Mouse (Mus musculus) embryonic facial prominence, embryonic 15.5 days (tissue): ENCODE results near the gene Tmem161a. TPM values are rescaled to one million over a fixed set of nuclear protein-coding genes. Genes with fewer than 3 reads are reported as not detected.

Experiments
- ATAC-seq: fragments of 200-750 bp; cut with Nextera tagmentation; 2 replicates; pipeline ENCODE4 v1.8.0; 2017; ENCODE audit warnings: low read depth, moderate TSS enrichment; ENCODE audit not compliant: insufficient number of reproducible peaks, low FRiP score, low TSS enrichment
- H3K27ac ChIP-seq: fragments of 300-500 bp; sonication (generic); replicated peaks from 2 replicates; pipeline ENCODE4 v1.5.1; 2015; ENCODE audit warnings: mild to moderate bottlenecking, inconsistent platforms
- H3K27me3 ChIP-seq: fragments of 300-500 bp; sonication (generic); 2 replicates; pipeline ENCODE4 v1.6.1; 2015; ENCODE audit warnings: inconsistent platforms
- H3K36me3 ChIP-seq: fragments of 300-500 bp; sonication (generic); 2 replicates; pipeline ENCODE4 v1.6.1; 2015; ENCODE audit warnings: mild to moderate bottlenecking, inconsistent platforms
- H3K4me1 ChIP-seq: fragments of 300-500 bp; sonication (generic); 2 replicates; pipeline ENCODE4 v1.6.1; 2015; ENCODE audit warnings: inconsistent platforms
- H3K4me2 ChIP-seq: fragments of 300-500 bp; sonication (generic); replicated peaks from 2 replicates; pipeline ENCODE4 v1.6.1; 2015; ENCODE audit warnings: mild to moderate bottlenecking, inconsistent platforms
- H3K4me3 ChIP-seq: fragments of 300-500 bp; sonication (generic); replicated peaks from 2 replicates; pipeline ENCODE4 v1.5.1; 2015; ENCODE audit warnings: mild to moderate bottlenecking, inconsistent platforms
- H3K9ac ChIP-seq: fragments of 300-500 bp; sonication (generic); 2 replicates; pipeline ENCODE4 v1.6.1; 2015; ENCODE audit warnings: inconsistent platforms
- H3K9me3 ChIP-seq: fragments of 300-500 bp; sonication (generic); replicated peaks from 2 replicates; pipeline ENCODE4 v1.6.1; 2016; ENCODE audit warnings: inconsistent platforms
- WGBS: fragments of 180-500 bp; shearing (Covaris S2); methylation state at CpG from one replicate; pipeline ENCODE4 v1.1.7; 2015; 5-methylcytosine and 5-hydroxymethylcytosine counted together
- polyA plus RNA-seq: library from polyadenylated mRNA; unstranded; fragments of >200 nt; fragmentation: Nextera tagmentation; extraction: Ambion mirVana; gene quantifications from 2 replicates; pipeline ENCODE4 v1.2.1, GENCODE M21; 2015

The Tmem161a gene
- polyA plus RNA-seq, 1 experiment from 2014 or later = 77.3 TPM

- peak; percentile 74 for ATAC-seq
These were observed 5.5 kb upstream of the Tmem161a start for GRCm38 (mm10) chr8:70166504-70167110.

GRCm38 (mm10) chr8:70170116-70170515 lies 2.0 kb upstream of the Tmem161a start:
- Histone ChIP-seq H3K36me3 (no peaks in the 10 kb centered on the region), H3K9me3 (no peaks in the 10 kb centered on the region), H3K4me2 (no peak overlapping the region), H3K27ac (no peak overlapping the region), H3K4me3 (no peak overlapping the region), H3K9ac (no peak overlapping the region), H3K4me1 (peaks cover 27% of the 10 kb centered on the region), H3K27me3 (peaks cover 10% of the 10 kb centered on the region; the same call in 1 of the 2 replicates)
- no peak for ATAC-seq
- WGBS = 83% methylated on average over 3 of the region's 3 CpGs

More at GRCm38 (mm10) chr8:70166504-70167110, 5.5 kb upstream of the Tmem161a start:
- H3K36me3 ChIP-seq = no peaks in the 10 kb centered on the region
- H3K27ac ChIP-seq = no peak overlapping the region
- H3K9ac ChIP-seq = peak overlapping the region; percentile 18
- no peaks in the 10 kb centered on the region for H3K9me3 ChIP-seq
- peaks cover 8% of the 10 kb centered on the region for H3K4me1 ChIP-seq
- 2% methylated on average over 21 of the region's 21 CpGs for WGBS
- H3K4me2 ChIP-seq = peak overlapping the region; percentile 52
- H3K4me3 ChIP-seq = peak overlapping the region; percentile 28
- peaks cover 10% of the 10 kb centered on the region; the same call in 1 of the 2 replicates for H3K27me3 ChIP-seq

- H3K9me3 ChIP-seq = no peaks in the 10 kb centered on the region
- no peak for ATAC-seq
- H3K4me1 ChIP-seq = peaks cover 27% of the 10 kb centered on the region
- no peak overlapping the region for H3K4me3 ChIP-seq
- no peak overlapping the region for H3K27ac ChIP-seq
- H3K9ac ChIP-seq = no peak overlapping the region
- H3K36me3 ChIP-seq = no peaks in the 10 kb centered on the region
- 77% methylated on average over 3 of the region's 3 CpGs for WGBS
- H3K4me2 ChIP-seq = no peak overlapping the region
- H3K27me3 ChIP-seq = peaks cover 8% of the 10 kb centered on the region; the same call in 1 of the 2 replicates
These were observed 1.4 kb upstream of the Tmem161a start for GRCm38 (mm10) chr8:70170748-70171147.

GRCm38 (mm10) chr8:70171240-70171639 lies 916 bp upstream of the Tmem161a start:
- Histone ChIP-seq H3K9ac (no peak overlapping the region), H3K9me3 (no peaks in the 10 kb centered on the region), H3K36me3 (peaks cover under 1% of the 10 kb centered on the region; the same call in 1 of the 2 replicates), H3K4me1 (peaks cover 27% of the 10 kb centered on the region), H3K27me3 (0 out of 2 replicates have a peak, but pooled peaks cover 3% of the 10 kb centered on the region), H3K4me3 (no peak overlapping the region), H3K27ac (no peak overlapping the region), H3K4me2 (peak overlapping the region; percentile 55)
- ATAC-seq = no peak
- 70% methylated on average over 7 of the region's 7 CpGs for WGBS

GRCm38 (mm10) chr8:70173320-70173719 lies 1.2 kb downstream of the Tmem161a start:
- no peaks in the 10 kb centered on the region for H3K27me3 ChIP-seq

GRCm38 (mm10) chr8:70174079-70174478 lies 1.9 kb downstream of the Tmem161a start:
- H3K27ac ChIP-seq = no peak overlapping the region
- H3K4me1 ChIP-seq = peaks cover 19% of the 10 kb centered on the region
- H3K36me3 ChIP-seq = peaks cover 23% of the 10 kb centered on the region; the same call in 1 of the 2 replicates
- H3K9me3 ChIP-seq = no peaks in the 10 kb centered on the region
- 84% methylated on average over 7 of the region's 7 CpGs for WGBS
- H3K4me3 ChIP-seq = no peak overlapping the region
- no peaks in the 10 kb centered on the region for H3K27me3 ChIP-seq
- ATAC-seq = no peak
- no peak overlapping the region for H3K4me2 ChIP-seq
- no peak overlapping the region for H3K9ac ChIP-seq

More at GRCm38 (mm10) chr8:70173320-70173719, 1.2 kb downstream of the Tmem161a start:
- peaks cover 19% of the 10 kb centered on the region for H3K4me1 ChIP-seq
- H3K4me3 ChIP-seq = peak overlapping the region; percentile 56; the same call in 1 of the 2 replicates
- no peaks in the 10 kb centered on the region for H3K9me3 ChIP-seq
- no peak overlapping the region for H3K27ac ChIP-seq
- peak overlapping the region; percentile 55 for H3K4me2 ChIP-seq
- ATAC-seq = no peak
- no peak overlapping the region for H3K9ac ChIP-seq
- WGBS = 57% methylated on average over 5 of the region's 5 CpGs
- H3K36me3 ChIP-seq = peaks cover 16% of the 10 kb centered on the region; the same call in 1 of the 2 replicates

- Histone ChIP-seq H3K27ac (no peak overlapping the region), H3K36me3 (peaks cover 53% of the 10 kb centered on the region)
- ATAC-seq = no peak
These were observed 6.1 kb downstream of the Tmem161a start for GRCm38 (mm10) chr8:70178231-70178630.

GRCm38 (mm10) chr8:70179082-70179481 lies 6.9 kb downstream of the Tmem161a start:
- no peak for ATAC-seq
- H3K9me3 ChIP-seq = no peaks in the 10 kb centered on the region
- H3K4me3 ChIP-seq = no peak overlapping the region
- no peak overlapping the region for H3K27ac ChIP-seq
- WGBS = 94% methylated on average over 4 of the region's 4 CpGs
- no peaks in the 10 kb centered on the region for H3K27me3 ChIP-seq
- H3K4me1 ChIP-seq = peaks cover 18% of the 10 kb centered on the region; the same call in 1 of the 2 replicates
- peaks cover 55% of the 10 kb centered on the region for H3K36me3 ChIP-seq
- H3K9ac ChIP-seq = no peak overlapping the region
- no peak overlapping the region for H3K4me2 ChIP-seq

More at GRCm38 (mm10) chr8:70178231-70178630, 6.1 kb downstream of the Tmem161a start:
- WGBS = 86% methylated on average over 2 of the region's 2 CpGs
- no peak overlapping the region for H3K4me3 ChIP-seq
- H3K9me3 ChIP-seq = no peaks in the 10 kb centered on the region
- no peak overlapping the region for H3K9ac ChIP-seq
- H3K4me1 ChIP-seq = peaks cover 25% of the 10 kb centered on the region
- H3K4me2 ChIP-seq = no peak overlapping the region
- H3K27me3 ChIP-seq = no peaks in the 10 kb centered on the region

- no peak overlapping the region for H3K4me3 ChIP-seq
- H3K4me2 ChIP-seq = no peak overlapping the region
- no peak overlapping the region for H3K27ac ChIP-seq
- peaks cover 52% of the 10 kb centered on the region for H3K36me3 ChIP-seq
- H3K9me3 ChIP-seq = no peaks in the 10 kb centered on the region
- no peak overlapping the region for H3K9ac ChIP-seq
- H3K27me3 ChIP-seq = no peaks in the 10 kb centered on the region
- H3K4me1 ChIP-seq = peaks cover 11% of the 10 kb centered on the region; the same call in 1 of the 2 replicates
- 84% methylated on average over 16 of the region's 16 CpGs for WGBS
- ATAC-seq = no peak
These were observed 9.2 kb downstream of the Tmem161a start for GRCm38 (mm10) chr8:70181212-70181902.

GRCm38 (mm10) chr8:70181903-70182252 lies 9.7 kb downstream of the Tmem161a start:
- no peak overlapping the region for H3K4me3 ChIP-seq

GRCm38 (mm10) chr8:70183194-70183593 lies 11.0 kb downstream of the Tmem161a start:
- peaks cover 51% of the 10 kb centered on the region for H3K36me3 ChIP-seq
- no peaks in the 10 kb centered on the region for H3K9me3 ChIP-seq
- H3K4me3 ChIP-seq = no peak overlapping the region
- H3K4me2 ChIP-seq = no peak overlapping the region
- no peak for ATAC-seq
- H3K27me3 ChIP-seq = no peaks in the 10 kb centered on the region
- 85% methylated on average over 4 of the region's 4 CpGs for WGBS
- no peak overlapping the region for H3K9ac ChIP-seq
- peaks cover 11% of the 10 kb centered on the region; the same call in 1 of the 2 replicates for H3K4me1 ChIP-seq
- no peak overlapping the region for H3K27ac ChIP-seq

More at GRCm38 (mm10) chr8:70181903-70182252, 9.7 kb downstream of the Tmem161a start:
- ATAC-seq = peak; percentile 29; the same call in 1 of the 2 replicates
- H3K4me1 ChIP-seq = peaks cover 11% of the 10 kb centered on the region; the same call in 1 of the 2 replicates
- peaks cover 47% of the 10 kb centered on the region for H3K36me3 ChIP-seq
- no peaks in the 10 kb centered on the region for H3K9me3 ChIP-seq
- no peak overlapping the region for H3K27ac ChIP-seq
- no peaks in the 10 kb centered on the region for H3K27me3 ChIP-seq
- no peak overlapping the region for H3K4me2 ChIP-seq
- WGBS = 53% methylated on average over 2 of the region's 2 CpGs
- no peak overlapping the region for H3K9ac ChIP-seq
